Mouse (Mus musculus): Measurements from ENCODE around the gene Zdhhc14.

Zdhhc14 gene

DNA sequence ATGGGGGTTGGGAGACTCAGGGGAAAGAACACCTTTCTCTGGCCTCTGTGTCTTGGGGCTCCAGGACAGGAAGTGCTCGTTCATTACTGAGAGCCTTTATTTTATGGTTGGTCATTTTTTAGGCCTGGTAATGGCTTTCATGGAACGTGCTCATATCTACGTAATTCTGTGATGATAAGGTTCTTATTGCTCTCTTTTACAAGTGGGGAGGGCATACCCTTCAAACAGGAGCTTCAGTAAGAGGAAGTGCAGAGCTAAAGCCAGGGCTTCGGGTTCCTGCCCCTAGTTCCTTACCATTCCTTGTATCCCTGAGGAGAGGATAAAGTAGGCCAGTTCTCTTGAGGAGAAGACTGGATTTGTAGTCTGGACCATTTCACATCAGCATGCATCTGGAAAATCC is 158.3 kb downstream of the Zdhhc14 start:
- in situ Hi-C loops (cut with MboI; ENCODE audit: unreplicated experiment in 2 of 2), result no loop called here

- in situ Hi-C loops (cut with MboI; ENCODE audit: unreplicated experiment in 2 of 2), result no loop called here
Measured at GRCm38 (mm10) chr17:5651551-5651950, 159.2 kb downstream of the Zdhhc14 start.

GRCm38 (mm10) chr17:5653981-5654380 is 161.6 kb downstream of the Zdhhc14 start:
- in situ Hi-C loops (cut with MboI; ENCODE audit: unreplicated experiment in 2 of 2), result no loop called here

GRCm38 (mm10) chr17:5655536-5655935 is 163.2 kb downstream of the Zdhhc14 start:
- in situ Hi-C loops (cut with MboI; ENCODE audit: unreplicated experiment in 2 of 2), result no loop called here

DNA sequence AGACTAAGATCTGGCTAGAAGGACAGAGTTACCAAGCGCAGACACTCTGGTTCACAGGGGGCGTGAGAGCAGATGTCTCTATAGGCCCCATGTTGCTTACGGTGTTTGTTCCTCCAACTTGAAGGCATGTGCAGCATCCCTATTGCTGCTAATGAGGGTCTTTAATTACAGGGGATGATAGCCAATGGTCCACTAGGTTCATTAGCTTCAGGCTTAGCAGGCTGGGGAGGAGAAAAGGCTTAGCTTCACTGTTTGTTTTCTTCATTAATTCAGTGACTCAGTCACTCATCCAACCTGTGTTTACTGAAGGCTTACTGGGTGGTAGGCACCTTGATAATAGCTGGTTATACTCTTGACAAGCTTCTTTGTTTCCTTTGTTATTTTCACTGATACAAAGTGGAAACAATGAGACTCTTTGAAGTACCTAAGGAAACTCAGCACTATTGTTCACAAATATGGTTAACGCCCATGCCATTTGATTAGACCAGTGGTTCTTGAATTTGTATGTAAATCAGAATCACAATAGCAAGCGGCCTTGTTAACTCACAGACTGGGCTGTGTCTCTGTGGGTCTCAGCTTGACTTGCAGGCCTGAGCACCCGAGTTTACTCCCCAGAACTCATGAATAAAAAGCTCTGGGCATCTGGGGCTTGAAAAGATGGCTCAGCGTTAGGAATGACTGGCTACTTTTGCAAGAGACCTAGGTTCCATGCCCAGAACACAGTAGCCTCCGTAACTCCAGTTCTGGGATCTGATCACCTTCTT is 168.1 kb downstream of the Zdhhc14 start:
- in situ Hi-C loops (cut with MboI; ENCODE audit: unreplicated experiment in 2 of 2), result no loop called here

DNA sequence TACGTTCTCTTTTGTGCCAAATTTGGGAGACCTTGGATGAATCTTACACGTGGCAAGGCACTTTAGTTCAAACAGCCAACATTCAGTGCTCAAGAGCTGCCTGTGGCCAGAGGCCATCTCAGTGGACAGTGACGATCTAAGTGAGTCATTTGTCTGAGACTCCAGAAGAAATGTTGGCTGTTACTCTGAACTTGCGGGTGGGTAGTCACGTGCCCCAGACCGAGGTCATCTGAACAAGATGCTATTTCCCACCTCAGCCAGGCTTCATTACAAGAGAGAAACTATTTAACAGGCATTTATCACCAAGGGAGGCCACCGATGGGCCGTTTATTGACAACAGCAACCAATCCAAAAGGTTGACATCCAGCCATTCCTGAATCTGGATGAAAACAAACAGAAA is 174.3 kb downstream of the Zdhhc14 start:
- in situ Hi-C loops (cut with MboI; ENCODE audit: unreplicated experiment in 2 of 2), result no loop called here

DNA sequence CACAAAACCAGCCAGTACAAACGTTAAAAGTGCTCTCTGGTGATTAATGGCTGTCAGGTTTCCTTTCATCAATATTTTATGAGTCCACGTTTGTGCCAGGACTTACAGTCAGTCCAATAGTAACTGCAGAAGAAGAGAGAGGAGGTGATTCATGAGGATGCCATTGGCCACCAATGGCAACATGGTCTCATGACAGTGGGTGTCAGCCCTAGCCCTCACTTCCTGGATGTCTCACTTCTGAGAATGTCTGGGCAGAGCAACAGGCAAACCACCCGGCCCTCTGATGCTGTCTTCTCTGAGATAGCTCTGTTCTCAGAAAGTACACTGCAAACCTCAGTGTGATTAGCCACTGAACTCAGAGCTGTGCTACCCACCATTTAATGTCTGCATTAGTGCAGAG is 176.1 kb downstream of the Zdhhc14 start:
- in situ Hi-C loops (cut with MboI; ENCODE audit: unreplicated experiment in 2 of 2), result no loop called here

- in situ Hi-C loops (cut with MboI; ENCODE audit: unreplicated experiment in 2 of 2), result no loop called here
Measured at GRCm38 (mm10) chr17:5668981-5669380, 176.6 kb downstream of the Zdhhc14 start.

GRCm38 (mm10) chr17:5675951-5676350 is 183.6 kb downstream of the Zdhhc14 start:
- in situ Hi-C loops (cut with MboI; ENCODE audit: unreplicated experiment in 2 of 2), result no loop called here

- in situ Hi-C loops (cut with MboI; ENCODE audit: unreplicated experiment in 2 of 2), result no loop called here
Measured at GRCm38 (mm10) chr17:5679315-5679714, 187.0 kb downstream of the Zdhhc14 start.

DNA sequence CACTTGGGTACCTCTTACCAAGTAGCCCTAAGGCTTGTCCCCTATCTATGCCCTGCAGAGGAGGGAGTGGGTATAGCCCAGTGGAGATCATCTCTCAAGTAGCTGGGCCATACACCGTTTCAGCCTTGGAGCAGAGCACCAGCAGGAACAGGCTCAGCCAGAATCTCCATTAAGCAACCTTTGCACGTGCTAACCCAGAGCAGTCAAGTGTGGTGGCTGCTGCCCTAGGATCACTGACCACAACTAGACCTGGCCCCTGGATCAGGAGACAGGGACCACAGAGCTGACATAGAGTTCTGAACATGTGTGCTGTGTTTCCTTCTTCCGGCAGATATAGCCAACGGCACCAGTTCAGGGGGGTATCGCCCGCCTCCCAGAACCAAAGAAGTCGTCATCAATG is 193.0 kb downstream of the Zdhhc14 start:
- in situ Hi-C loops (cut with MboI; ENCODE audit: unreplicated experiment in 2 of 2), result no loop called here

GRCm38 (mm10) chr17:5687810-5688209 is 195.5 kb downstream of the Zdhhc14 start:
- in situ Hi-C loops (cut with MboI; ENCODE audit: unreplicated experiment in 2 of 2), result no loop called here

- in situ Hi-C loops (cut with MboI; ENCODE audit: unreplicated experiment in 2 of 2), result no loop called here
Measured at GRCm38 (mm10) chr17:5688222-5688621, 195.9 kb downstream of the Zdhhc14 start.

- in situ Hi-C loops (cut with MboI; ENCODE audit: unreplicated experiment in 2 of 2), result no loop called here
Measured at GRCm38 (mm10) chr17:5688669-5689068, 196.3 kb downstream of the Zdhhc14 start.

DNA sequence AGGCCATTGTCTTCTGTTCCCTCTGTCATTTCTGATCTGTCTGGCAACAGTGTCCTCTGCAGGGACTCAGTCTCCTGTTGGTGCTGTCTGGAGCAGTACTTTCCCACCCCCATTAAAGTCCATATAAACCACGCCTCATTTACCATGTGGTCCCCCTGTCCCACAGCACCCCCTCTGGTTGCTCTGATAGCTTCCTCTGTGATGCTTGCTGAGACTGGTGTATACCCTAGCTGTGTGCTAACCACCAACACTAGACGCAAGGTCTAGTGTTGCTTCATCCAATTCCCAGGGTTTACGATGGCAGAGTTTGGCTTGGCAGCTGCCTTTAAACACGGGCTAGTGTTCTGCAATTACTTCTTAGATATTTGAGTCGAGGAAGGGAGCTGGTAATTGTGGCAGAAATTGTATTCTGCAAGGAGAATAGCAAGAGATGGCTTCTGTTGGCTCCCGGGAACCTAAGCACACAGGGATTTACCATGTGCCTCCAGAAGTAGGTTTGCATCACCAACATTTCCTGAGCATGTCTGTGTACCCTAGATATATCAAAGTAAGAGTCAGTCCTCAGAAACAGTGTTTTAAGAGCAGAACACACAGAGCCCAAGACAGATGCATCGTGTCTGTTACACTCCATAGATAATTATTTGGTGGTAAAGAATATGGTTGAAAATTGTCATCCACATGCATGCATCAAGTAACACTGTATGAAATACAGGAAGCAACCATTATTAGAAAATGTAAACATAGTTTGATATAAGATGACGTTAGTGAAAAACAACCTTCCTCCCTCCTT is 198.6 kb downstream of the Zdhhc14 start:
- in situ Hi-C loops (cut with MboI; ENCODE audit: unreplicated experiment in 2 of 2), result no loop called here

- in situ Hi-C loops (cut with MboI; ENCODE audit: unreplicated experiment in 2 of 2), result no loop called here
Measured at GRCm38 (mm10) chr17:5692661-5693060, 200.3 kb downstream of the Zdhhc14 start.

GRCm38 (mm10) chr17:5693256-5693655 is 200.9 kb downstream of the Zdhhc14 start:
- in situ Hi-C loops (cut with MboI; ENCODE audit: unreplicated experiment in 2 of 2), result no loop called here

DNA sequence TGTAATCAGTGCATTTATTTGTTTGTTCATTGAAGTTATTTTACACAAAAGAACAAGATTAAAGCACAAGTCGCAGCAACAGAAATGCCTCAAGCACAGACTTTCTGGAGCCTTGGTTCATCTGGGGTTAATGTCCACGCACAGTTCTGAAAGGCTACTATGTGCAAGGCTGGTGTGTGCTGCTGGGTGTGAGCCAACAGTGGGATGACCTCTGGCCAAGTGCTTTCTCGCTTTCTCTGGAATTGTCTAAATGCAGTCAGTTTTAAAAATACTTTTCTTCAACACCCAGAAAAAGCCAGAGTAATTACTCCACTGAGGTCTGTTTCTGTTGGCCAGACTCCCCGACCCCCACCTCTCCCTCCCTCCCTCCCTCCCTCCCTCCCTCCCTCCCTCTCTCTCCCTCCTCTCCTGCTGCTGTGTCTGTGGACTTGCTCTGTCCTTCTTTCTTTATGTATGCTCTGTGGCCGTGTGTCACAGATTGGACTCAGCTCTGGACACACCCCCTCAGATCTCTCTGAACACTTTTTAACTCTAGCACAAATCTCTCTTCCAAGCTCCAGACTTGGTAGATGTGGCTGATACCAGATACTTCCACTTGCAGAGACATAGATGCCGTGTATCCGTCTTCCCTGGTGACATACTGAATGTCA is 206.2 kb downstream of the Zdhhc14 start:
- in situ Hi-C loops (cut with MboI; ENCODE audit: unreplicated experiment in 2 of 2), result no loop called here

- in situ Hi-C loops (cut with MboI; ENCODE audit: unreplicated experiment in 2 of 2), result no loop called here
Measured at GRCm38 (mm10) chr17:5710320-5711104, 218.2 kb downstream of the Zdhhc14 start.

- in situ Hi-C loops (cut with MboI; ENCODE audit: unreplicated experiment in 2 of 2), result no loop called here
Measured at GRCm38 (mm10) chr17:5711861-5712260, 219.5 kb downstream of the Zdhhc14 start.

DNA sequence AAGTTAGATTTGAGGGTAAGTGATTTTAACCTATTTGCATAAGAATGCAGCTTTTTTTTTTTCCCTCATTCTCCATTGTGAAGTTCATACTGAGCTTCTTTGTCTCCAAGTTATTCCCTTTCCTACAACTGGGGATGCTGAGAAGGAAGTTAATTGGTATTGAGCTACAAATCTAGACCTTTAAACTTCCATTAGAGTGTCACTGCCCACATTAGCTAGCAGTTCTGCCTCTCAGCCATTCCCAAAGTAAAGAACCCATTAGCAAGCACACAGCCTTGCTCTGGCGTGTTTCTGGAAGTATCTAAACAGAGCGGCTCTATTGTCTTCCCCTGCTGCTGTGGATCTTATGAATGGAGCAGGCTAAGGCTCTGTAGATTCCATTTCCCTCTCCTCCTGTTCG is 220.8 kb downstream of the Zdhhc14 start:
- in situ Hi-C loops (cut with MboI; ENCODE audit: unreplicated experiment in 2 of 2), result no loop called here

Measured in v-Abl transformed pro-B cells (cell line).